Mouse (Mus musculus) liver, adult 2 months (tissue): Measurements from ENCODE around the gene C2cd2.

Experiments used
- CTCF ChIP-seq: fragments of 200-500 bp; IDR thresholded peaks from 2 replicates; pipeline ENCODE4 v1.5.1; 2011; ENCODE audit warnings: low read depth, low read length, control low read depth
- POLR2A ChIP-seq: fragments of 200-500 bp; IDR thresholded peaks from 2 replicates; pipeline ENCODE4 v1.6.1; 2011; ENCODE audit warnings: low read length, control low read depth; ENCODE audit not compliant: insufficient read depth; ENCODE audit errors: extremely low read depth

- no peak for TF ChIP-seq POLR2A
- no peak for TF ChIP-seq CTCF
These were observed 93.0 kb downstream of the C2cd2 start for GRCm38 (mm10) chr16:97869193-97870102.
